Mouse (Mus musculus): ENCODE measurements around the gene Gm960. TPM values are rescaled to one million over a fixed set of nuclear protein-coding genes. Genes with fewer than 3 reads are reported as not detected.
A peak's percentile ranks its signal among the peaks of the same experiment; 100 is the strongest.

Gm960 gene
- total and polyA plus RNA-seq, 2 experiments from 2014 or later, result 1.6 TPM; not detected in 1

DNA sequence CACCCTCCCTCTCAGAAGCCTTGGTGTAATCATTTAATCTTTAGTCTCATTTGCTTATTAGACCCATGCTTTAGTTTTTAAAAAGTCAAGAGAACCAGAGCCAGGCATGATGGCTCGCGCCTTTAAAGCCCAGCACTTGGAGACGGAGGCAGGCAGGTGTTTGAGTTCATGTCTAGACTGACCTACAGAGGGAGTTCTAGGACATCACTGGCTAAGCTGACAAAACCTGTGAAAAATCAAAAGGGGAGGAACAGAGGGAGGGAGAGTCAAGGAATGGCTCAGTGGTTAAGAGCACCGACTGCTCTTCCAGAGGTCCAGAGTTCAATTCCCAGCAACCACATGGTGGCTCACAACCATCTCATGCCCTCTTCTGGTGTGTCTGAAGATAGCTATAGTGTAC, 62.5 kb downstream of the Gm960 start:
- ATAC-seq (ENCODE audit: insufficient read depth, low read depth), result no peak
- WGBS, result 58% methylated on average over 4 of the region's 4 CpGs
- Histone ChIP-seq H3K27me3 (ENCODE audit: control insufficient read depth, insufficient read depth, low read length) (peaks cover 7% of the 10 kb centered on the region; the same call in 1 of the 2 replicates), H3K9me3 (replicated peaks; ENCODE audit: control insufficient read depth, low read length) (no peaks in the 10 kb centered on the region), H3K27ac (ENCODE audit: low read depth) (no peak overlapping the region), H3K36me3 (replicated peaks; ENCODE audit: control insufficient read depth, insufficient read depth, low read length) (no peaks in the 10 kb centered on the region), H3K4me2 (ENCODE audit: low read depth, low read length) (no peak overlapping the region), H3K4me3 (ENCODE audit: low read depth, low read length) (no peak overlapping the region), H3K4me1 (ENCODE audit: control insufficient read depth, insufficient read depth) (no peaks in the 10 kb centered on the region), H3K9ac (replicated peaks; ENCODE audit: low read depth, low read length) (no peak overlapping the region)
- no peak for DNase-seq (ENCODE audit: low spot score)
- TF ChIP-seq EP300 (IDR thresholded peaks at IDR 0.05; ENCODE audit: low read depth), result no peak
- no peak for TF ChIP-seq CTCF (IDR thresholded peaks at IDR 0.05; ENCODE audit: low read depth)

DNA sequence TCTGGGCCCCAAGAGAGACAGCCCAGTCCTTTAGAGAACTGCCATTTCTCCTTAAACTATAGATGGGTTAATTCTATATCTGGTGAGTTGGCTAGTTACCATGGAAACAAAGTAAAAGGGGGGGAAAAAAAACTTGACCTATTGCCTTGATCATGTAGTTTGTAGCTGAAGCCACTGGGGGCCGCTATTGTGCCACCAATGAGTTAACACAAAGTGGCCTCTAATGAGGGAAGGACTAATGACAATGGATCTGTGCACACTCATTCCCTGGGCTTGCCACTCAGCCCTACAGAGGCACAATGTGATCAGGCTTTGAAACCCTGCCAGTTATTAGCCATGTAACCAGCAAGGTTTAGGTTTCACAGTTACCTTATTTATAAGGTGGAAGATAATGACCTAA, 69.6 kb downstream of the Gm960 start:
- no peak overlapping the region for H3K9ac ChIP-seq (replicated peaks; ENCODE audit: low read depth, low read length)
- H3K27me3 ChIP-seq (ENCODE audit: control insufficient read depth, insufficient read depth, low read length), result no peaks in the 10 kb centered on the region
- WGBS, result 3% methylated on average over 1 of the region's 1 CpGs
- DNase-seq (ENCODE audit: low spot score), result peak; percentile 57
- H3K4me1 ChIP-seq (ENCODE audit: control insufficient read depth, insufficient read depth), result peaks cover 14% of the 10 kb centered on the region
- no peak overlapping the region for H3K27ac ChIP-seq (ENCODE audit: low read depth)
- ATAC-seq (ENCODE audit: insufficient read depth, low read depth), result no peak
- H3K36me3 ChIP-seq (replicated peaks; ENCODE audit: control insufficient read depth, insufficient read depth, low read length), result peaks cover 2% of the 10 kb centered on the region; the same call in 1 of the 2 replicates
- H3K9me3 ChIP-seq (replicated peaks; ENCODE audit: control insufficient read depth, low read length), result no peaks in the 10 kb centered on the region
- no peak for TF ChIP-seq EP300 (IDR thresholded peaks at IDR 0.05; ENCODE audit: low read depth)
- TF ChIP-seq CTCF (IDR thresholded peaks at IDR 0.05; ENCODE audit: low read depth), result peak; percentile 83
- no peak overlapping the region for H3K4me2 ChIP-seq (ENCODE audit: low read depth, low read length)
- no peak overlapping the region for H3K4me3 ChIP-seq (ENCODE audit: low read depth, low read length)

DNA sequence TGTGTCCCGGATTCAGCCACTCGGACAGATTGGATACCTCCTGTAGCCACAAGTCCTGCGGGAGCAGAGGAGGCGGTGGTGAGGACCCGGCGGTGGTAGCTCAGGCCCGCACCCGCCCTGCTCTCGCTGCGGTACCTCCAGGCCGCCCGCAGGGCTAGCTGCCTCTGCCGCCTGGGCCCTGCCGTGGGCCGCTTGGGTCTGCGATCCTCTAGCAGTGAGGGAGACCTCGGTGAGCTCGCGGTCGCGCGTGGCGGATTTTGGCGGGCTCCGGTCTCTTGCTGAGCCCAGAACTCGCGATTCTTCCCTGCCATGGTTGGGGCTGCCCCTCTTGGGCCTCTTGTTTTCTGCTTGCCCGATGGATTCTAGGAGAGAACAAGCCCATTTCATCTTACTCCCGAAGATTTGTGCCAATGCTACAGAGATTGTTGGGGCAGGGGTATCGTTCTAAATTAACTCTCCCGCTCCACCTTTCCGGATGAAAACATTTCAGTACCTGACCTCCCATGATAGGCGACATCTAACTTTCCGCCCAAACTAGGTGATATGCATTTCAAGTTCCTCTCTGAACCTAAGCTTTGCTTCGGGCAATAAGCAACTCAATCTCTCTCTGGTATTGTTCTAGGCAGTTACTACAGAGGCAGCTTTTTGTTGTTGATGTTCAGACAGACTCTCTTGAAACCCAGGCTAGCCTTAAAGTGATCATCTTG, 72.5 kb downstream of the Gm960 start:
- under 1% methylated on average over 35 of the region's 35 CpGs for WGBS
- peak overlapping the region; percentile 77 for H3K27ac ChIP-seq (ENCODE audit: low read depth)
- peak overlapping the region; percentile 92 for H3K9ac ChIP-seq (replicated peaks; ENCODE audit: low read depth, low read length)
- TF ChIP-seq EP300 (IDR thresholded peaks at IDR 0.05; ENCODE audit: low read depth), result no peak
- no peak for TF ChIP-seq CTCF (IDR thresholded peaks at IDR 0.05; ENCODE audit: low read depth)
- peak overlapping the region; percentile 74 for H3K4me3 ChIP-seq (ENCODE audit: low read depth, low read length)
- H3K27me3 ChIP-seq (ENCODE audit: control insufficient read depth, insufficient read depth, low read length), result no peaks in the 10 kb centered on the region
- H3K36me3 ChIP-seq (replicated peaks; ENCODE audit: control insufficient read depth, insufficient read depth, low read length), result peaks cover 28% of the 10 kb centered on the region
- H3K4me1 ChIP-seq (ENCODE audit: control insufficient read depth, insufficient read depth), result peaks cover 14% of the 10 kb centered on the region
- ATAC-seq (ENCODE audit: insufficient read depth, low read depth) (peak; percentile 61), DNase-seq (ENCODE audit: low spot score) (no peak)
- H3K9me3 ChIP-seq (replicated peaks; ENCODE audit: control insufficient read depth, low read length), result no peaks in the 10 kb centered on the region
- peak overlapping the region; percentile 100 for H3K4me2 ChIP-seq (ENCODE audit: low read depth, low read length)

DNA sequence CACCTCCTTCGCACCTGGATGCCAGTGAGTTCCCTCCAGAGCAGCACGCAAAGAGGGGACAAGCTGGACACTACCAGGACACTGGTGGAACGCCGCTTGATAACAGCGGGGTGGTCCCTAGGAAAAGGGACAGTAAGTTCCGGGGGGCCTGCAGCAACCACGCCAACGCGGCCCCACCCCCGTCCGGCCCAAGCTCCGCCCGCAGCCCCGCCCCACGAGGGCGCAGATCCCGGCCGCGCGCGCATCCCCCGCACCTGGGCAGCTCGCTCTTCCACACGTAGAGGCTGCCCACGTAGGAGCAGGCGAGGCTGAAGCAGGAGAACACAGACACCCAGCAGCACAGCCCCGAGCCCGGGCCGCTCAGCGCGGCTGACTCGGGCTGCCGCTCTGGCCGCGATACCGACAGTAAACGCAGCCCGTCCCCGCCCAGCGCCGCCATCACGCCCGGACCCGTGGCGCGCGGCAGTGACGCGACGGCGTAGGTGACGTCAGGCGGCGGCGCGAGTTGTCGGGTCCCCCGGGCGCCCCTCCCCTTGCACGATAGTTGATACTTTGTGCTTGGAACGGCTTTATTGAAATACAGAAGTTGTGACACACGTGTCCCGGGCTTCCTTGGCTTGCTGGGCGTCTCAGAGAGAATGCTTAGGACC, 73.2 kb downstream of the Gm960 start, which contains the start of gene Rce1:
Gene Rce1, minus strand, starts transcription at position 463 of the 650 bp plus-strand sequence.
- H3K27me3 ChIP-seq (ENCODE audit: control insufficient read depth, insufficient read depth, low read length), result no peaks in the 10 kb centered on the region
- DNase-seq (ENCODE audit: low spot score) (peak; percentile 74), ATAC-seq (ENCODE audit: insufficient read depth, low read depth) (peak; percentile 91)
- peaks cover 32% of the 10 kb centered on the region for H3K36me3 ChIP-seq (replicated peaks; ENCODE audit: control insufficient read depth, insufficient read depth, low read length)
- no peak for TF ChIP-seq EP300 (IDR thresholded peaks at IDR 0.05; ENCODE audit: low read depth)
- no peak for TF ChIP-seq CTCF (IDR thresholded peaks at IDR 0.05; ENCODE audit: low read depth)
- peak within 1 kb of the TSS; percentile 100 for H3K4me2 ChIP-seq (ENCODE audit: low read depth, low read length)
- peak within 1 kb of the TSS; percentile 77 for H3K27ac ChIP-seq (ENCODE audit: low read depth)
- H3K9me3 ChIP-seq (replicated peaks; ENCODE audit: control insufficient read depth, low read length), result no peaks in the 10 kb centered on the region
- WGBS, result under 1% methylated on average over 63 of the region's 64 CpGs
- peak within 1 kb of the TSS; percentile 74 for H3K4me3 ChIP-seq (ENCODE audit: low read depth, low read length)
- H3K4me1 ChIP-seq (ENCODE audit: control insufficient read depth, insufficient read depth), result peaks cover 14% of the 10 kb centered on the region
- H3K9ac ChIP-seq (replicated peaks; ENCODE audit: low read depth, low read length), result peak within 1 kb of the TSS; percentile 92

DNA sequence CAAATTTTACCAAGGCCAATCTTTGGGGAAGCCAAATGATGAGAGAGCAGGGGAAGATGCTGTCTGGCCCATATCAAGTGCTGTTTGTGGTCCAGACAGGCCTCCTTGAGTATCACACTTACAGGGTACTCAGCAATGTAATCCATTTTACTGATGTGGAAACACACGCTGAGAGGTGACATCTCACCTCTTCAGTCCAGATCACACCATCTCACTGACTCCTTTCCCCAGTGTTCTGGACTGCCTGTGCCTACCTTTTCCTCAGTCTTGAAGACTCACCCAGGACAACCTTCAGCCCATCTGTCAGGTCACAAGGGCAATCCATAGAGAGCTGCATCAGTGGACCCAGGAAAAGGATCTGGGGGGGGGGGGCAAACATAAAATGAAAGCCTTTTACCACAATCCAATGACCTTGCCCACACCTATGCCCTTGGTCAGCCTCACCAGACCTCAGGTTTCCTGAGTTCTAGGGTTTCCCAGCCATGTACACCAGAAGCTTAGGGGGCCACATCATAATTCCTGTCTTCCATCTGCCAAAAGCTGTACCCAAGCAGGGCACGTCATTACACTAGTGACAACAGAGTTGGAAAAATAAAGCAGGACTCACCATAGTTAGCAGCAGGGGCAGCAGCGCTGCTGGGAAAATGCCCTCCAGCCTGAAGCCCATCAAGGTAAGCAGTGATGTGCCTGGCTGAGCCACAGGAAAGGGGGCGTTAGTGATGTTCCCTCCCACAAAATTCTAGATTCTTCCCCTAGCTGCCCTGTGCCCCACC, 73.9 kb downstream of the Gm960 start:
- Histone ChIP-seq H3K9ac (replicated peaks; ENCODE audit: low read depth, low read length) (peak overlapping the region; percentile 92), H3K4me2 (ENCODE audit: low read depth, low read length) (peak overlapping the region; percentile 81), H3K4me1 (ENCODE audit: control insufficient read depth, insufficient read depth) (peaks cover 14% of the 10 kb centered on the region), H3K27me3 (ENCODE audit: control insufficient read depth, insufficient read depth, low read length) (no peaks in the 10 kb centered on the region), H3K36me3 (replicated peaks; ENCODE audit: control insufficient read depth, insufficient read depth, low read length) (peaks cover 32% of the 10 kb centered on the region), H3K9me3 (replicated peaks; ENCODE audit: control insufficient read depth, low read length) (no peaks in the 10 kb centered on the region), H3K4me3 (ENCODE audit: low read depth, low read length) (peak overlapping the region; percentile 74), H3K27ac (ENCODE audit: low read depth) (peak overlapping the region; percentile 77; the same call in 1 of the 2 replicates)
- DNase-seq (ENCODE audit: low spot score), result no peak
- 17% methylated on average over 4 of the region's 4 CpGs for WGBS
- no peak for ATAC-seq (ENCODE audit: insufficient read depth, low read depth)
- no peak for TF ChIP-seq EP300 (IDR thresholded peaks at IDR 0.05; ENCODE audit: low read depth)
- TF ChIP-seq CTCF (IDR thresholded peaks at IDR 0.05; ENCODE audit: low read depth), result no peak
